Mouse (Mus musculus) embryo, embryonic 10 days (tissue): ENCODE measurements around the gene 6030498E09Rik.

Experiments used
- DNase-seq: peaks from one replicate; pipeline ENCODE4 v3.0.0-alpha.2; 2015; ENCODE audit warnings: low spot score

Gene 6030498E09Rik

DNA sequence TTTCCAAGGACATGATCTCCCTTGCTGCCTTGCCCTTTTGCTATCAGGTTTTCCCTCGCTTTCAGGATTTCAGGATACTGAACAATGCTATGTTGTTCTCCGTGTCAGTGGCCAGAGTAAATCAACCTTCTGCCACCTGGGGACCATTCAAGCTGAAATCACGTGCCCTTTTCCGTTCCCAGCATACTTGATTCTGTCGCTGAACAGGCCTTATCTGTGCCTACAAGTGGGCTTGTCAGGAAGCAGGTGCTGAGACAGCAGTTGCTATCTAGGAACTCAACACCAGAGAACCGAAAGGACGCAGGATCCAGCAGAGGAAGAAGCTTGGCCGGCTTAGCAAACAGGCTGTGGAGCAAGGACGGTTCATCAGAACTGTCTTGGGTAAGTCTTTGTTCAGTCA is at the start of gene 6030498E09Rik:
TSS of gene 6030498E09Rik (plus strand) at position 194 of the 400 bp plus-strand sequence.
- peak; percentile 4 for DNase-seq

- no peak for DNase-seq
Measured at GRCm38 (mm10) chrX:38730081-38730480, 42.4 kb upstream of the 6030498E09Rik start.

DNA sequence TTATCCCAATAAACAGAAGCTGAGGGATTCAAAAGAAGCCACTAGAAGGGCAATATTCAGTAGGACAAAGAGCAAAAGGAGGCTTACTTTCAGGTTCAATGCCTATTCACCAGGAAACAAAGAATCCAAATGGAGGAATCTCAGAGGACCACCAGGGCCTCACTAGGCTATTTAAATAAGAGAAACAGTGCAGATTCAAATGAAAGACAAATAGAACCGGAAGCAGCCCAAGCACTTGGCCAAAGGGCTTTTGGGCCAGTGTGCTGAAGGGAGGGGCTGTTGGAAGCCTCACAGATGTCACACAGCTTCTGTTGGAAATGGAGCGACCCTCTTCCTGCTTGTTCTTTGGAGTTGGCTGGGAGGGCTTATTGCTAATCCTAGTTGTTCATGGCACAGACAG is 41.8 kb upstream of the 6030498E09Rik start:
- peak; percentile 4 for DNase-seq

DNA sequence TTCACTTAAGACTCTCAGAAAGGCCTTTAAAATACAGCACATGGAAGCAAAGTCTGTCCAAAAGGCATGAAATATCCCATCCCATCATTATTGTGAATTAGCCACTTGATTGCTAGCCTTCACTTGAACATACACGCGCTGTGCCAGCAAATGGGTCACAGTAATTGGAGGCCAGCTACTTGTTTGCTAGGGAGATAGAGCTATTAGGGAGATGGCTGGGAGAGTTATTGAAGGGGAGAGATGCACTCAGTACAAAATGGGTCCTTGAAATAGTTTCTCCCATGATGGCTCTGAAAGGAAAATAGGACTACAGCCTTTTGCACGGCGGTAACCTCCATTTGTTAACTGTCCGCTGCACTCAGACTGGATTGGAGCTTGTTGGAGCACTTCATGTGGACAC is 38.8 kb upstream of the 6030498E09Rik start:
- no peak for DNase-seq

- peak; percentile 10 for DNase-seq
Measured at GRCm38 (mm10) chrX:38734916-38735880, 37.3 kb upstream of the 6030498E09Rik start.

DNA sequence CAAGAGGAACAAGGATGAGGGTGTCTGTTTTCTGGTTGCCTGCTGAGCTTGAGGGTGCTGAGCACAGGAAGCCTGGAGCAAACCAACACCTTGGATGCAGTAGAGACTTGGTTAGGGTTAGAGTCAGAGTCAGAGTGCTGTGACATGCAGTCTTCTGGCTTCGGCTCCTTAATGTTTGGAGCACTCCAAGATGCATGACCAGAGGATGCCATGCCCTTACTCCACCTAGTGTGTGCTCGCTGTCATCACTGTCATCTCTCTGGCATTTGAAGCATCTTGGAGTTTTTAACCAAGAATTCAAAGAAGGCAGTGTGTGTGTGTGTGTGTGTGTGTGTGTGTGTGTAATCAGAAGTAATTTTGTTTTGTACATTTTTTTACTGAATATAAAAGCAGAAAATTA is 1.0 kb upstream of the 6030498E09Rik start:
- DNase-seq, result peak; percentile 4

GRCm38 (mm10) chrX:38771886-38772285 is 585 bp upstream of the 6030498E09Rik start:
- DNase-seq, result peak; percentile 14

- DNase-seq, result no peak
Measured at GRCm38 (mm10) chrX:38794373-38794772, 21.9 kb downstream of the 6030498E09Rik start.

DNA sequence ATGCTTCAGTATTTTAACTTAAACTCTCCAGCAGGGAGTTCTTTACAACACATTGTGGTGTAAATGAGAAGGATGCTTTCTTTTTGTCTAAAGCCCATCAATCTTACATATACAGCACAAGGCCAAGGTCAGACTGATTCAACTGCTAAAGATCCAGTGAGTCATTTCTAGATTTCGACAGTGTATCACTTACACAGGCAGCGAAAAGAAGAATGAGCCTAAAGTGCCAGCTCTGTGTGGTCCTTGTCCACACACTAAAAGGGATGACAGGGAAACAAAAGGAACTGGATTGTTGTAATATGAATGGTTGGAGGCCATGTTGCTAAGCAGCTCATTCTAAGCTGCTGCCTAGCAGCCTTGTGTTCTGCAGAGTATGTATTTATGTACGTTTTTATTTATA is 41.5 kb downstream of the 6030498E09Rik start:
- DNase-seq, result peak; percentile 25

DNA sequence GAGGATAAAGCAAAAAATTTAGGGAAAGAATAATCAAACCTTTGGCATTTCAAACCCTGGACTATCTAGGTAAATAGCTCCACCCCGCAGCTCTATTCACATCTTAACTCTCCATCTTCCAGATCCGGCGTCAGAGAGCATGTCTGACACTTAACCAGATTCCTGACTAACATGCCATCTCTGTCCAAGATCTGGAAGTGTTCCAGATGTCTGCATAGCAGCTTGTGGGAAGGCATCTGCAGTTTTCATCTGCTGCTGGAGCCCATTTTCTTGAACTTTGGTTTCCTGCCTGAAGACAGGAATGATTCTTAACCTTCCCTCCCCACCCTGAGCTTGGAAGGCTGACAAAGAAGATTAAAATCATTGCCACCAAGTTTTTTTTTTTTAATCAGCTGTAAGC is 44.4 kb downstream of the 6030498E09Rik start:
- no peak for DNase-seq

DNA sequence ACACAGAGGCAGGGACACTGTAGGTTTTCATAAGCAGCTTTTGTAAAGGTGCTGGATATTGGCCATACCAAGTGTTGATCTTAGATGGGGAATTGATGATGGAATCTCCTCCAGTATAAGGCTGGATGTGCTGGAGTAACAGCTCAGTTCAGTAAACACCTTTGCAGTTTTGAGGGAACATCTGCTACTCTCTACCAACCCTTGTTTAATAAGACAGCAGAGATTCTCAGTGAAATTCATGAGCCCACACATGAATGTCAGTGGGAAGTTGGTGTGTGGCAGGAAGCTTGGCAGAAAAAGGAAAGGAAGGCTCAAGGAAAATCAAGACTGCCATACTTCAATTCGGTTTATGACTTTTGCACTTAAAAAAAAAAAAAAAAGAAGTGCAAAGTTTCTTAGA is 186.1 kb downstream of the 6030498E09Rik start:
- no peak for DNase-seq

- DNase-seq, result no peak
Measured at GRCm38 (mm10) chrX:38996265-38996664, 223.8 kb downstream of the 6030498E09Rik start.
